Mouse (Mus musculus): ENCODE measurements around the gene Efna4.

- TF ChIP-seq CTCF (IDR thresholded peaks at IDR 0.05) (no peak), POLR2A (IDR thresholded peaks at IDR 0.05; ENCODE audit: insufficient read depth, low read depth, low read length) (no peak)
Observed at GRCm38 (mm10) chr3:89321183-89322130, 16.4 kb downstream of the Efna4 start.
